Mouse (Mus musculus): ENCODE measurements around the gene Ccdc85c. TPM values are rescaled to one million over a fixed set of nuclear protein-coding genes. Genes with fewer than 3 reads are reported as not detected.

The Ccdc85c gene
- total and polyA plus RNA-seq, 3 experiments, result 14.0 to 32.4 (median 15.2) TPM

DNA sequence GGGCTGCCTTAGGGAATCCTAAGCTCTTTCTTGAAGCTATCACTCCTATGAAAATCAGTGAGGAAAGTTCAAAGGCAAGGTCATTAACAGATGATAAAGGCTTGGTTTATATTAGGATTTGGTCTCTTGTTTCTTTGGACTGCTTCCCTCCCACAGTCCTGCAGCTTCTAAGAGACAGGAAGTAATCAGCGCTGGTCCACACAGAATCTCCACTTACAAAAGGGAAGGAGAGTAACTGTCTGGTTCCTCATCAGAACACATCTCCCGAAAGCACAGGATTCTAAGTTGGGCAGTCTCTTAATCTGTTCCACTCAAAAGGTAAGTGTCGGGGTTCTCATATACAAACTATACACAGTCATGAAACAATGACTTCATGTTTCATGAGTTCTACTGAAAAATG is 106.3 kb downstream of the Ccdc85c start:
- no peak for DNase-seq (ENCODE audit: extremely low read depth)
- TF ChIP-seq USF1 (IDR thresholded peaks at IDR 0.05; ENCODE audit: low read depth, low read length), result no peak
- TF ChIP-seq POLR2A (IDR thresholded peaks at IDR 0.05; ENCODE audit: low read depth, low read length), result no peak
- TF ChIP-seq NELFE (IDR thresholded peaks at IDR 0.05; ENCODE audit: low read depth, low read length), result no peak
- no peak for TF ChIP-seq CHD2 (IDR thresholded peaks at IDR 0.05; ENCODE audit: low read length)
- no peak for TF ChIP-seq ZC3H11A (IDR thresholded peaks at IDR 0.05; ENCODE audit: low read depth, low read length)
- Histone ChIP-seq H3K4me1 (ENCODE audit: control insufficient read depth in 1 of 2, insufficient read depth in 2 of 2) (peaks cover 26 to 82% of the 10 kb centered on the region in 2 experiments), H3K9me3 (replicated peaks; ENCODE audit: low read length) (no peaks in the 10 kb centered on the region), H3K4me3 (replicated peaks in 1 of 3; ENCODE audit: low read depth in 2 of 3, low read length in 2 of 3, poor library complexity in 1 of 3) (no peak overlapping the region), H3K4me2 (ENCODE audit: insufficient read depth, low read depth, poor library complexity, severe bottlenecking) (no peak overlapping the region), H3K27me3 (replicated peaks) (no peaks in the 10 kb centered on the region), H3K36me3 (replicated peaks in 1 of 2; ENCODE audit: control insufficient read depth in 1 of 2, insufficient read depth in 1 of 2, low read length in 1 of 2) (peaks cover 4 to 22% of the 10 kb centered on the region in 2 experiments), H3K27ac (ENCODE audit: insufficient read depth, low read depth) (no peak overlapping the region), H3K79me2 (replicated peaks; ENCODE audit: control insufficient read depth, extremely low read depth, insufficient read depth, poor library complexity, severe bottlenecking) (peaks cover 61% of the 10 kb centered on the region), H3K9ac (ENCODE audit: insufficient read depth, low read depth) (no peak overlapping the region)
- dilution Hi-C loops (cut with MboI; ENCODE audit: extremely low pct_ligation_motif_present, extremely low pct_unique_long_range_greater_than_20kb, low sequenced_read_pairs) (no loop called here), in situ Hi-C loops (cut with MboI; ENCODE audit: low pct_ligation_motif_present, low pct_unique_long_range_greater_than_20kb, low sequenced_read_pairs) (no loop called here)

DNA sequence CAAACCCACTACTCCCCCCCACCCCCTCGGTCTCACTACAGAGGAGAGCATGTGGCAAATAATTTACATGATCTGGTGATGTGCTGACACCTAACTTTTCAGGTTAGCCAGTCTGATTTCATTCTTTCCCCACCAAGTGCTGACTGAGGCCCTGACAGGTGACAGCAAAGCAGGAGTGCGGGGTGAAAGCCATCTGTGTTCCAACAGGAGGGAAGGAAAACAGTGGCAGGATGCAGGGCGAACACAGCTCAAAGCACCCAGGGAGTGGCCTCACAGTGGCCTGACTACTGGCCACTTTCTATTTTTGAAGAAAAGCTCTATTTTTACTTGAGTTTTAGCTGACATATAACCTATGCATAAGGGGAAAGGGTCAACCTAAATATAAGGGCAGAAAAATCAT is 111.5 kb downstream of the Ccdc85c start:
- no peak overlapping the region for H3K4me2 ChIP-seq (ENCODE audit: insufficient read depth, low read depth, poor library complexity, severe bottlenecking)
- DNase-seq (ENCODE audit: extremely low read depth), result no peak
- H3K4me1 ChIP-seq (ENCODE audit: control insufficient read depth in 1 of 2, insufficient read depth in 2 of 2), result peaks cover 9 to 31% of the 10 kb centered on the region in 2 experiments; a peak in 3 of 4 replicates
- in situ Hi-C loops (cut with MboI; ENCODE audit: low pct_ligation_motif_present, low pct_unique_long_range_greater_than_20kb, low sequenced_read_pairs) (no loop called here), dilution Hi-C loops (cut with MboI; ENCODE audit: extremely low pct_ligation_motif_present, extremely low pct_unique_long_range_greater_than_20kb, low sequenced_read_pairs) (no loop called here)
- no peaks in the 10 kb centered on the region for H3K27me3 ChIP-seq (replicated peaks)
- H3K4me3 ChIP-seq (replicated peaks in 1 of 3; ENCODE audit: low read depth in 2 of 3, low read length in 2 of 3, poor library complexity in 1 of 3), result no peak overlapping the region
- no peak for TF ChIP-seq ZC3H11A (IDR thresholded peaks at IDR 0.05; ENCODE audit: low read depth, low read length)
- TF ChIP-seq JUN (IDR thresholded peaks at IDR 0.05; ENCODE audit: insufficient read depth, low read depth, low read length), result no peak
- peaks cover 39 to 65% of the 10 kb centered on the region in 2 experiments for H3K36me3 ChIP-seq (replicated peaks in 1 of 2; ENCODE audit: control insufficient read depth in 1 of 2, insufficient read depth in 1 of 2, low read length in 1 of 2)
- H3K79me2 ChIP-seq (replicated peaks; ENCODE audit: control insufficient read depth, extremely low read depth, insufficient read depth, poor library complexity, severe bottlenecking), result peaks cover 18% of the 10 kb centered on the region
- H3K27ac ChIP-seq (ENCODE audit: insufficient read depth, low read depth), result no peak overlapping the region
- H3K9me3 ChIP-seq (replicated peaks; ENCODE audit: low read length), result no peaks in the 10 kb centered on the region
- no peak overlapping the region for H3K9ac ChIP-seq (ENCODE audit: insufficient read depth, low read depth)

DNA sequence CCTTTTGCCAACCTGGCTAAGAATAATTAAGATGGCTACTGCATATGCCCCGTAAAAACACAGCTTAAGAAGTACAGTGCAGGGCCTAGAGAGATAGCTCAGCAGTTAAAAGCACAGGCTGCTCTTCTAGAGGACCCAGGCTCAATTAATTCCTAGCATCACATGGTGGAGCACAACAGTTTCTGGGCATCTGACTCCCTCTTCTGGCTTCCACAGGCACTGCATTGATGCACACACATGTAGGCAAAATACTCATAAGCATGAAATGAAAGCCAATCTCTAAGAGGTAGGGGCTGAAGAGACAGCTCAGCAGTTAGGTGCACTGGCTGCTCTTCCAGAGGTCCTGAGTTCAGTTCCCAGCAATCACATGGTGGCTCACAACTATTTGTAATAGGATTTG is 113.2 kb downstream of the Ccdc85c start:
- dilution Hi-C loops (cut with MboI; ENCODE audit: extremely low pct_ligation_motif_present, extremely low pct_unique_long_range_greater_than_20kb, low sequenced_read_pairs), result no loop called here
- H3K27ac ChIP-seq (ENCODE audit: insufficient read depth, low read depth), result no peak overlapping the region
- peak; percentile 49 for TF ChIP-seq RAD21 (IDR thresholded peaks at IDR 0.05; ENCODE audit: low read depth, low read length)
- TF ChIP-seq SMC3 (IDR thresholded peaks at IDR 0.05; ENCODE audit: low read depth, low read length), result peak; percentile 32
- TF ChIP-seq USF1 (IDR thresholded peaks at IDR 0.05; ENCODE audit: low read depth, low read length), result no peak
- TF ChIP-seq MAX (IDR thresholded peaks at IDR 0.05; ENCODE audit: low read length), result no peak
- peak; percentile 42 to 58; a peak in 2 of 4 replicates for TF ChIP-seq CTCF (conservative IDR thresholded peaks at IDR 0.05 in 1 of 2, IDR thresholded peaks at IDR 0.05 in 1 of 2; ENCODE audit: low read depth in 2 of 2, low read length in 2 of 2)
- no peak for TF ChIP-seq CHD1 (IDR thresholded peaks at IDR 0.05; ENCODE audit: low read depth, low read length)
- TF ChIP-seq ETS1 (conservative IDR thresholded peaks at IDR 0.05; ENCODE audit: low read depth, low read length), result no peak
- no peak for TF ChIP-seq GABPA (IDR thresholded peaks at IDR 0.05; ENCODE audit: insufficient replicate concordance, low read depth, low read length)
- in situ Hi-C loops (cut with MboI; ENCODE audit: low pct_ligation_motif_present, low pct_unique_long_range_greater_than_20kb, low sequenced_read_pairs), result no loop called here
- peaks cover 48 to 72% of the 10 kb centered on the region in 2 experiments for H3K36me3 ChIP-seq (replicated peaks in 1 of 2; ENCODE audit: control insufficient read depth in 1 of 2, insufficient read depth in 1 of 2, low read length in 1 of 2)
- no peaks in the 10 kb centered on the region for H3K27me3 ChIP-seq (replicated peaks)
- H3K4me1 ChIP-seq (ENCODE audit: control insufficient read depth in 1 of 2, insufficient read depth in 2 of 2), result peaks cover 7 to 20% of the 10 kb centered on the region in 2 experiments; a peak in 3 of 4 replicates
- no peak for DNase-seq (ENCODE audit: extremely low read depth)
- no peaks in the 10 kb centered on the region for H3K9me3 ChIP-seq (replicated peaks; ENCODE audit: low read length)
- no peak overlapping the region for H3K4me3 ChIP-seq (replicated peaks in 1 of 3; ENCODE audit: low read depth in 2 of 3, low read length in 2 of 3, poor library complexity in 1 of 3)
- no peak overlapping the region for H3K9ac ChIP-seq (ENCODE audit: insufficient read depth, low read depth)
- no peak overlapping the region for H3K4me2 ChIP-seq (ENCODE audit: insufficient read depth, low read depth, poor library complexity, severe bottlenecking)
- peaks cover 8% of the 10 kb centered on the region; the same call in 1 of the 2 replicates for H3K79me2 ChIP-seq (replicated peaks; ENCODE audit: control insufficient read depth, extremely low read depth, insufficient read depth, poor library complexity, severe bottlenecking)

Data from CH12.LX (cell line).